In the genomic region with DNA sequence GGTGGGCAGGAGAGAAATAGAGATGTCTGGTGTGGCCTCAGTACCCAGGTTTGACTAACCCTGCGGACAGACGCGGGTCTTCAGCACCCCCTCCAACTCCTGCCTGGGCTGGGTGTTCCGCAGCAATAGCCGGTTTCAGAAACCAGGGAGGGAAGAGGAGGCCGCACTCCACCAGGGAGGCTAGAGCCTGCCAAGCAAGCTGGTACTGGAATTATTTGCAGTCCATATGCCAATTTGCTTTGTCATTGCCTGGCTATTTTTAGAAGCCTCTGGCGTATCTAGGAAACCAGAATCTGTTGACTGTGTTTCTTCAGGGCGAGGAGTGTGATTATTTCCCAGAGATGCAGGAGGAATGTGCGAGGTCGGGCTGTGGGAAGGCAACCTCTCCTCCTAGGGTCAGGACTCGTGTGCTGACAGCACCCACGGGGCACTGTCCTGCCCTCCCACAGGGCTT, we compare ENCODE assay signal across 9 mouse cellular contexts.
DNase-seq lines count a peak whose midpoint lies in the region; ATAC-seq lines count a peak whose summit lies in the region.
"Had no signal": no experiment of that assay in that cellular context is flagged by ENCODE, and none has a peak within 500 bp of the region (broad histone marks: within the 10 kb centered on the region; RNA-seq: fewer than 3 reads in every experiment).

No protein-coding gene starts in this region.

- no peak overlapping the region for H3K4me3 ChIP-seq in intestine, embryonic 16.5 days (ENCODE audit: low read length)

- no peak overlapping the region for H3K9ac ChIP-seq in intestine, embryonic 16.5 days (ENCODE audit: low read depth, low read length)
- H3K9ac ChIP-seq: liver, embryonic 14.5 days had no signal

- no peaks in the 10 kb centered on the region for H3K4me1 ChIP-seq in intestine, embryonic 16.5 days (ENCODE audit: control insufficient read depth, insufficient read depth, low read length)

- 0 out of 2 replicates have a peak, but pooled peaks have one; percentile 13 for ATAC-seq in intestine, embryonic 16.5 days
- ATAC-seq in monocyte, adult 5-6 weeks (replicated peaks; ENCODE audit: insufficient number of reproducible peaks, low FRiP score, low TSS enrichment, poor library complexity, severe bottlenecking) = no peak

- H3K36me3 ChIP-seq in intestine, embryonic 16.5 days (ENCODE audit: control insufficient read depth, insufficient read depth, low read length) = no peaks in the 10 kb centered on the region

- peak; percentile 8 for DNase-seq in adrenal gland, adult 8-10 months
- no peak for DNase-seq in adrenal gland, postnatal 25 days
- peak; percentile 11 for DNase-seq in adrenal gland, postnatal 14 days
- DNase-seq in frontal cortex, adult 2 months (ENCODE audit: extremely low spot score in 1 of 2, low spot score in 1 of 2) = peak; percentile 78 to 88
- peak; percentile 72 for DNase-seq in lung, postnatal 36 days
- DNase-seq in urinary bladder, postnatal 10 days (ENCODE audit: low spot score) = no peak

- H3K9me3 ChIP-seq in intestine, embryonic 16.5 days (ENCODE audit: control insufficient read depth, low read length) = no peaks in the 10 kb centered on the region

- no peak overlapping the region for H3K27ac ChIP-seq in intestine, embryonic 16.5 days (ENCODE audit: low read length)
- H3K27ac ChIP-seq: liver, embryonic 14.5 days had no signal

- H3K27me3 ChIP-seq in intestine, embryonic 16.5 days (replicated peaks; ENCODE audit: control insufficient read depth, insufficient read depth, low read length) = no peaks in the 10 kb centered on the region

- whole genome bisulfite sequencing in intestine, embryonic 16.5 days = 60% methylated on average over 12 of the region's 12 CpGs

- H3K4me2 ChIP-seq in intestine, embryonic 16.5 days (ENCODE audit: low read depth, low read length) = no peak overlapping the region

Comparison
In these comparisons a context has a peak if more than half of its experiments do, and no peak if none do; other contexts are left out.
1. DNase-seq: peak in adrenal gland, adult 8-10 months (single experiment), adrenal gland, postnatal 14 days (single experiment), frontal cortex, adult 2 months (2 of 2) and lung, postnatal 36 days (single experiment); none in adrenal gland, postnatal 25 days (single experiment) and urinary bladder, postnatal 10 days (single experiment).